Mouse (Mus musculus) CD8-positive naive resting alpha-beta T cell, adult 57 days (primary cell): Measurements from ENCODE around the gene Mob3c. TPM values are rescaled to one million over a fixed set of nuclear protein-coding genes. Genes with fewer than 3 reads are reported as not detected.

Experiments
- total RNA-seq: library from RNA; stranded (reverse); gene quantifications from one replicate; pipeline ENCODE4 v1.2.4, GENCODE M21; 2023

Mob3c gene
- total RNA-seq, result 16.7 TPM

DNA sequence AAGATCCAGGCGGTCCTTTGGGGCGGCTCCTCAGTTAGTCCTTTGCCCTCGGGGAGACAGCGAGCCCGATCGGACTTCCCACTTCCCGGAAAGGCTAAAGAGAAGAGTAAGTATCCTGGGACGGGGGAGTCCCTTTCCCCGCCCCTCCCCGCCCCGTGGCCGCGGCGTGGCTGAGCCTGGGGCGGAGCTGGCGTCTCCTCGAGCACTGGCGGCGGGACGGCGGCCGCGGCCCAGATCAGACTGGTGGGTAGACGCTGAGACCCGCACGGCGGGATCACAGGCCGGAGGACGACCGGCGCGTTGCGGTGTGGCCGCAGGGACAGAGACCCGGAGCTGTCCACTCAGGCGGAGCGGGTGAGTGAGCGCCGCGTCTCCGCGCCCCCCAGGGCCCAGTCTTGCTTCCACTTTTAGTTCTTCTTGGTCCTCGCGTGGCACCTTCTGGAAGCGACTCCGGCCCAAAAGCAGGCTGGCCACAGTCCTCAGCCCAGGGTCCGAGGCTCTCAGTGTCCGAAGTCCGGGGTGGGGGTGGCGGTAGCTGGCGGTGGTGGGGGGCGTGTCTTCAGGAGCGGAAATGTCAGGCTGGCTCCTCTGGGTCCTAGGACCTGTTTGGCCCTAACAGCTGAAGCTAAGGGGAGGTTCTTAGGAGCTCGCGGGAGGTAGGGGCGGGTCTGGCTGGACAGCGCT is at the start of gene Mob3c:
Mob3c (plus strand) TSS at position 205 of the 684 bp plus-strand sequence.

DNA sequence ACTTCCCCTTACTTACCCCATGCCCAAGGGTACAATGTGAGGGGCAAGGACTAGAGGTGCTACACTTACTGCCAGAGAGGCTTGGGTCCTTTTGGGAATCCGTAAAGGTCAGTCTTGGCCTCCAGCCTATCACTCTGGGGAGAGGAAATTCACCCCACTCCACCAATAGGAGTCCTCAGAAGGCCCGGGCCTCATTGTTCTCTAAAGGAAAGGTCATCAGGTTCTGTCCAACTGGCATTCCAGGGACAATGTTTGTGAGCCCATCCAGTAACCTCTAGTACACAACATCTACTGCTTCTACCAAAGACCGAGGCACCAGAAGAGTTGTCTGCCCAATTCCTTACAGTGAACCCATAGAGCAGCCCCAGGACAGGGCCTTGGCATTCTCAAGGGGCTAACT is 47.0 kb upstream of the Mob3c start, which contains the start of gene Tex38:
Tex38 (minus strand) TSS at position 101 of the 400 bp plus-strand sequence.

DNA sequence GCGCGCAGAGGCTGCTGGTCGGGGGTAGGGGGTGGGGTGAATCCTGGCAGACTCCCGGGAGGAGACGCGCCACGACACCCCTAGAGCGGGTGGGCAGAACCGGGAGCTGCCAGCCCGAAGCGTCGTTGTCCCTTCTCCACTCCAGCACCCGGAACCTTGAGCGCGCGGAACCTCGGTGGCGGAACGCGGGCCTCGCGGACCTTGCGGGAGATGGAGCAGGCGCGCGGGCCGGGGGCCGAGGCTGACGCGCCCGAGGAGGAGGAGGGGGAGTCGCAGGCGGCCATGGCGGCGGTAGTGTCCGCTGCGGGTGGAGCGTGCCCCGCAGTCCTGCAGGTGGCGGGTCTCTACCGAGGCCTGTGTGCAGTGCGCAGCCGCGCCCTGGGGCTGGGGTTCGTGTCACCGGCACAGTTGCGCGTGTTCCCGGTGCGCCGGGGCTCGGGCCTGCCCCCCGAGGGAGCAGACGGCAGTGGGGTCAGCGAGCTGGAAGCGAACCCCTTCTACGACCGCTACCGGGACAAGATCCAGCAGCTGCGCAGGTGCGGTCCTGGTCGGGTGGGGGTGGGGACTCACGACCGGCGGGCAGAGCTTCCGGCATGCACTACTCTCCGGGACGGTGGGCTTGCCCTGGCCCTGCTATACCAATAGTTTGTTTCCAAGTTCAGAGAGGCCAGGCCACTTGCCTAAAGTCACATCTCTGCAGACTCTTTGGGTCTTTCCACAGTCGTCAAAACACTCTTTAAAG is 43.0 kb upstream of the Mob3c start, which contains the start of gene Atpaf1:
Atpaf1 (plus strand) TSS at position 44 of the 742 bp plus-strand sequence.

DNA sequence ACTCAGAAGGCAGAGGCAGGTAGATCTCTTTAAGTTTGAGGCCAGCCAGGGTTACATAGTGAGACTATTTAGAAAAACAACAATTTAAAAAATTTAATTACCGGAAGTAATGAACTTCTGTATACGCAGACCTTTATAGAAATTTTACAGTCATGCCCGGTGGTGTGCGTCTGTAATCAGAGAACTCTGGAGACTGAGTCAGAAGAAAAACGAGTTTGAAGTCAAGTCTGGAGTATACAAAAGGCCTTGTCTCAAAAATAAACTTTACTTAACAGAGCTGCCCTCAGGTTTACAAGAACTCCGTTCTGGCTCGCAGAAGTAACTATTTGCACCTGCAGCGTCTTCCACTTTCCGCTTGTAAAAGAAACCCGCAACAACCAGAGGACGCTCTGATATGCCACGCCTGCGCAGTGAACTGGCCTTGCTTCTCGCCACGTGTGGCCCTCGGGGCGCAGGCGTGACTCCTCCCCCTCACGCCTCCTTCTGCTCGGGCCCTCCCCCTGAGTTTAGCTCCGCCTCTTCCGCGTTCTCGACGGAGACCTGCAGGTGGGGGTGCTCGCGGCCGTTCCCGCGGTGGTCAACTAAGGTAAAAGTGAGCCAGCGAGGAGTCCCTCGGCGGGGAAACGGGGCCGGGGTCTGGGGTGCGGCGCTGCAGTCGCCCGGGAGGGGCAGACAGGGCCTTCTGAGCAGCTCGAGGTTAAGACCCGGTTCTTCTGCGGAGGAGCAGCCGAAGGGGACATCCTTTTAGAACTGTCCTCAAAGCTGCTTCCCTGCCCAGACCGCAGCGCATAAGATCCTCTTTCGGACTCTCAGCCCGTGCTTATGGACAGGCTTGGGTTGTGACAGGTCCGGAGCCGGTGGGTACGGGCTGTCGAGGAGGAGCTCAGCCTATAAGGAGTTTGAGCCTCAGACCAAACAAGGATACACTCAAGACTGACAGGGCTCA is 11.1 kb downstream of the Mob3c start, which contains the start of gene Mknk1:
Mknk1 (plus strand) TSS at position 503 of the 946 bp plus-strand sequence.

DNA sequence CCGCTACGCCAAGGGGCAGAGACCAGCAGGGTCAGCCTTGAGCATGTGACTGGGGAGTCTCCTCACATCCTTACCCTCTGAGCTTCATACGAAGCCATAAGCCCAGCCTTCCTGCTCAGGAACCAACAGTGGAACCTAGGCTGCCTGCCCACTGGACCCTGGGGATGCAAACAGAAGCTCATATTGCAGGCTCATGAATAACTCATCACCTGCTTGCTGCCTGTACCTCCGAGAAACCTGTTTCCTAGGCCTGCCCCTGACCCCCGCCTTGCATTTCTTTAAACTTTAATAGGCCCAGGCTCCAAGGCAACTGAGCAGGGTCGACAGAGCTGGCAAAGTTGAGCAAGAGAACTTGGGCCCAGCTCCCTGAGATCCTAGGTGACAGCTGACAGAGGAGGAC is 56.1 kb downstream of the Mob3c start, which contains the start of gene Kncn:
Kncn (plus strand) TSS at position 379 of the 400 bp plus-strand sequence.

Other genes starting within 250 kb of the Mob3c start
- not detected for gene Cyp4a32, start 227.1 kb upstream of the Mob3c start, total RNA-seq
- not detected for gene Cyp4b1, start 180.4 kb upstream of the Mob3c start, total RNA-seq
- gene Efcab14, start 90.3 kb upstream of the Mob3c start, total RNA-seq, result 30.9 TPM
- not detected for gene Tex38, start 47.1 kb upstream of the Mob3c start, total RNA-seq
- gene Atpaf1, start 43.3 kb upstream of the Mob3c start, total RNA-seq, result 19.8 TPM
- gene Mknk1, start 11.1 kb downstream of the Mob3c start, total RNA-seq, result 53.3 TPM
- gene Kncn, start 56.3 kb downstream of the Mob3c start, total RNA-seq, result not detected
- gene 6430628N08Rik, start 62.6 kb downstream of the Mob3c start, total RNA-seq, result not detected
- gene Dmbx1, start 111.8 kb downstream of the Mob3c start, total RNA-seq, result not detected
- gene Faah, start 189.8 kb downstream of the Mob3c start, total RNA-seq, result 103 TPM
- 48.9 TPM for gene Nsun4, start 225.8 kb downstream of the Mob3c start, total RNA-seq
- 325 TPM for gene Uqcrh, start 247.0 kb downstream of the Mob3c start, total RNA-seq
- 25.7 TPM for gene Lrrc41, start 247.2 kb downstream of the Mob3c start, total RNA-seq